Mouse (Mus musculus): ENCODE results near the gene Syngap1. TPM values are rescaled to one million over a fixed set of nuclear protein-coding genes. Genes with fewer than 3 reads are reported as not detected.

The Syngap1 gene
- polyA plus RNA-seq, 1 experiment = 32.8 TPM

- no peak for DNase-seq
- Histone ChIP-seq H3K4me3 (replicated peaks; ENCODE audit: extremely low read depth, low read depth, low read length) (no peak overlapping the region), H3K4me1 (ENCODE audit: control insufficient read depth, insufficient read depth, low read length) (peaks cover 5% of the 10 kb centered on the region; the same call in 1 of the 2 replicates)
- TF ChIP-seq CTCF (IDR thresholded peaks at IDR 0.05; ENCODE audit: insufficient read depth, low read length) (no peak), POLR2A (IDR thresholded peaks at IDR 0.05; ENCODE audit: borderline replicate concordance, extremely low read depth, low read depth, low read length) (no peak)
- WGBS = 73% methylated on average over 4 of the region's 4 CpGs
These were observed 56.6 kb downstream of the Syngap1 start for GRCm38 (mm10) chr17:26997661-26998060.

- TF ChIP-seq CTCF (IDR thresholded peaks at IDR 0.05; ENCODE audit: insufficient read depth, low read length) = no peak
- no peak for TF ChIP-seq POLR2A (IDR thresholded peaks at IDR 0.05; ENCODE audit: borderline replicate concordance, extremely low read depth, low read depth, low read length)
- H3K4me3 ChIP-seq (replicated peaks; ENCODE audit: extremely low read depth, low read depth, low read length) = no peak overlapping the region
- WGBS = 71% methylated on average over 15 of the region's 15 CpGs
- H3K4me1 ChIP-seq (ENCODE audit: control insufficient read depth, insufficient read depth, low read length) = peaks cover 5% of the 10 kb centered on the region; the same call in 1 of the 2 replicates
- no peak for DNase-seq
These were observed 57.2 kb downstream of the Syngap1 start for GRCm38 (mm10) chr17:26998283-26998682.

- 68% methylated on average over 12 of the region's 12 CpGs for WGBS
- no peaks in the 10 kb centered on the region for H3K4me1 ChIP-seq (ENCODE audit: control insufficient read depth, insufficient read depth, low read length)
- DNase-seq = no peak
- no peak overlapping the region for H3K4me3 ChIP-seq (replicated peaks; ENCODE audit: extremely low read depth, low read depth, low read length)
- TF ChIP-seq POLR2A (IDR thresholded peaks at IDR 0.05; ENCODE audit: borderline replicate concordance, extremely low read depth, low read depth, low read length) (no peak), CTCF (IDR thresholded peaks at IDR 0.05; ENCODE audit: insufficient read depth, low read length) (no peak)
These were observed 58.9 kb downstream of the Syngap1 start for GRCm38 (mm10) chr17:26999996-27000395.

- Histone ChIP-seq H3K4me1 (ENCODE audit: control insufficient read depth, insufficient read depth, low read length) (no peaks in the 10 kb centered on the region), H3K4me3 (replicated peaks; ENCODE audit: extremely low read depth, low read depth, low read length) (no peak overlapping the region)
- TF ChIP-seq CTCF (IDR thresholded peaks at IDR 0.05; ENCODE audit: insufficient read depth, low read length) (peak; percentile 31; the same call in 1 of the 2 replicates), POLR2A (IDR thresholded peaks at IDR 0.05; ENCODE audit: borderline replicate concordance, extremely low read depth, low read depth, low read length) (no peak)
- WGBS = 69% methylated on average over 7 of the region's 7 CpGs
- DNase-seq = no peak
These were observed 60.1 kb downstream of the Syngap1 start for GRCm38 (mm10) chr17:27001151-27001550.

GRCm38 (mm10) chr17:27001889-27002288, 60.8 kb downstream of the Syngap1 start:
- no peak for DNase-seq
- H3K4me1 ChIP-seq (ENCODE audit: control insufficient read depth, insufficient read depth, low read length) = no peaks in the 10 kb centered on the region
- no peak for TF ChIP-seq POLR2A (IDR thresholded peaks at IDR 0.05; ENCODE audit: borderline replicate concordance, extremely low read depth, low read depth, low read length)
- peak; percentile 60 for TF ChIP-seq CTCF (IDR thresholded peaks at IDR 0.05; ENCODE audit: insufficient read depth, low read length)
- no peak overlapping the region for H3K4me3 ChIP-seq (replicated peaks; ENCODE audit: extremely low read depth, low read depth, low read length)
- WGBS = 48% methylated on average over 6 of the region's 6 CpGs

GRCm38 (mm10) chr17:27004431-27004830, 63.4 kb downstream of the Syngap1 start:
- peak; percentile 66 for DNase-seq
- 42% methylated on average over 9 of the region's 9 CpGs for WGBS

GRCm38 (mm10) chr17:27004903-27005485, 63.9 kb downstream of the Syngap1 start:
- H3K4me1 ChIP-seq (ENCODE audit: control insufficient read depth, insufficient read depth, low read length) = no peaks in the 10 kb centered on the region
- no peak for TF ChIP-seq POLR2A (IDR thresholded peaks at IDR 0.05; ENCODE audit: borderline replicate concordance, extremely low read depth, low read depth, low read length)
- TF ChIP-seq CTCF (IDR thresholded peaks at IDR 0.05; ENCODE audit: insufficient read depth, low read length) = no peak
- WGBS = 42% methylated on average over 19 of the region's 19 CpGs
- DNase-seq = no peak
- no peak overlapping the region for H3K4me3 ChIP-seq (replicated peaks; ENCODE audit: extremely low read depth, low read depth, low read length)

More at GRCm38 (mm10) chr17:27004431-27004830, 63.4 kb downstream of the Syngap1 start:
- Histone ChIP-seq H3K4me1 (ENCODE audit: control insufficient read depth, insufficient read depth, low read length) (no peaks in the 10 kb centered on the region), H3K4me3 (replicated peaks; ENCODE audit: extremely low read depth, low read depth, low read length) (no peak overlapping the region)
- TF ChIP-seq POLR2A (IDR thresholded peaks at IDR 0.05; ENCODE audit: borderline replicate concordance, extremely low read depth, low read depth, low read length) = no peak
- peak; percentile 84 for TF ChIP-seq CTCF (IDR thresholded peaks at IDR 0.05; ENCODE audit: insufficient read depth, low read length)

GRCm38 (mm10) chr17:27005644-27006043, 64.6 kb downstream of the Syngap1 start:
- DNase-seq = no peak
- Histone ChIP-seq H3K4me3 (replicated peaks; ENCODE audit: extremely low read depth, low read depth, low read length) (no peak overlapping the region), H3K4me1 (ENCODE audit: control insufficient read depth, insufficient read depth, low read length) (no peaks in the 10 kb centered on the region)
- no peak for TF ChIP-seq POLR2A (IDR thresholded peaks at IDR 0.05; ENCODE audit: borderline replicate concordance, extremely low read depth, low read depth, low read length)
- no peak for TF ChIP-seq CTCF (IDR thresholded peaks at IDR 0.05; ENCODE audit: insufficient read depth, low read length)
- WGBS = 41% methylated on average over 11 of the region's 11 CpGs

- no peak overlapping the region for H3K4me3 ChIP-seq (replicated peaks; ENCODE audit: extremely low read depth, low read depth, low read length)
- WGBS = 73% methylated on average over 2 of the region's 2 CpGs
- TF ChIP-seq CTCF (IDR thresholded peaks at IDR 0.05; ENCODE audit: insufficient read depth, low read length) = no peak
- TF ChIP-seq POLR2A (IDR thresholded peaks at IDR 0.05; ENCODE audit: borderline replicate concordance, extremely low read depth, low read depth, low read length) = no peak
- H3K4me1 ChIP-seq (ENCODE audit: control insufficient read depth, insufficient read depth, low read length) = no peaks in the 10 kb centered on the region
- no peak for DNase-seq
These were observed 67.2 kb downstream of the Syngap1 start for GRCm38 (mm10) chr17:27008277-27008676.

GRCm38 (mm10) chr17:27011167-27011566, 70.1 kb downstream of the Syngap1 start:
- no peak for DNase-seq
- Histone ChIP-seq H3K4me1 (ENCODE audit: control insufficient read depth, insufficient read depth, low read length) (no peaks in the 10 kb centered on the region), H3K4me3 (replicated peaks; ENCODE audit: extremely low read depth, low read depth, low read length) (no peak overlapping the region)
- TF ChIP-seq POLR2A (IDR thresholded peaks at IDR 0.05; ENCODE audit: borderline replicate concordance, extremely low read depth, low read depth, low read length) (no peak), CTCF (IDR thresholded peaks at IDR 0.05; ENCODE audit: insufficient read depth, low read length) (no peak)
- 83% methylated on average over 10 of the region's 10 CpGs for WGBS
